Mouse (Mus musculus) central nervous system, embryonic 11.5 days (tissue): ENCODE data around the gene AL731706.1. TPM values are rescaled to one million over a fixed set of nuclear protein-coding genes. Genes with fewer than 3 reads are reported as not detected.

ENCODE experiments used
- polyA plus RNA-seq: library from polyadenylated mRNA; depleted of rRNA; stranded (reverse); fragments of >200 nt; gene quantifications from 2 replicates; pipeline ENCODE4 v1.2.3, GENCODE M21; 2012; rRNA removed

AL731706.1 gene
- 15.2 and 16.8 TPM in 2 replicates for polyA plus RNA-seq

DNA sequence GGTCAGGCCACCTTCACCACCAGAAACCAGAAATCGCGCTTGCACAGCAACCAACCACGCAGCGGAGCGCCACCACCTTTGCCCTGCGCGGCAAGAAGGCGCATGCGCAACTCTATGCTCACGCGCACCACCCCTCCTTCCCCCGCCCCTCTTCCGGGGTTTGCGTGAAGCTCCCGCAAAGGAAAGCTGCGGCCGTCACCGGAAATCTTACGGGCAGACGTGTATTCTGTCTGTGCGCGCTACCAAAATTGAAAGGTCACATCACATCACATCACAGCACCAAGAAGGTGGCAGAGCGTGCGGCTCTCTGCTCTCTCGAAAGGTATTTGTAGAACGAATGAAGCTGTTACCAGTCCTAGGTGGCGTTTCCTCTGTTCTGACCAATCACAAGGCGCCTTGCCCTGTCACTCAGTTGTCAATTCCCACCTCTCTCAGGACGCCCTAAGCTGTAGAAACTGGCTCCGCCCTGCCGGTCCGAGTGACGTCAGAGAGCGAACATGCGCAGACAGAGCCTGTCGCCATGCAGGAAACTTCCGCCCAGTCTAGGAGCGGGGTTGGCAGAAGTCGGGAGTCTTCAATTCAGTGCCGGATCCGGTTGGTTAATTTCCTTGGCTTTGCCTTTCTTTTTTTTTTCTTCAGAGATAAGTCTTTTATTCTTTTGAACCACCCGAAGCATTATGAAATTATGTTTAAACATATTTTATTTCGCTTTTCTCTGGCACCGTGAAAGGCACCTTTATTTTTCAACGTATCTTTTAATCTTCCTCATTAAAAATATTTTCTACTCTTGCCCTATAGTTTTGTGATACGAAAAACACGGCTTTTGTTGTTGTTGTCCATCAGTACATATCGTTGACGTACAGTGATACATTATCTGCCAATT lies at the start of gene AL731706.1, which contains the start of the genes Slx4ip and Mkks:
TSS of gene AL731706.1 (minus strand) at position 322 of the 883 bp plus-strand sequence.
TSS of gene Slx4ip (plus strand) at position 151 of the 883 bp plus-strand sequence.
TSS of gene Mkks (minus strand) at position 322 of the 883 bp plus-strand sequence.

DNA sequence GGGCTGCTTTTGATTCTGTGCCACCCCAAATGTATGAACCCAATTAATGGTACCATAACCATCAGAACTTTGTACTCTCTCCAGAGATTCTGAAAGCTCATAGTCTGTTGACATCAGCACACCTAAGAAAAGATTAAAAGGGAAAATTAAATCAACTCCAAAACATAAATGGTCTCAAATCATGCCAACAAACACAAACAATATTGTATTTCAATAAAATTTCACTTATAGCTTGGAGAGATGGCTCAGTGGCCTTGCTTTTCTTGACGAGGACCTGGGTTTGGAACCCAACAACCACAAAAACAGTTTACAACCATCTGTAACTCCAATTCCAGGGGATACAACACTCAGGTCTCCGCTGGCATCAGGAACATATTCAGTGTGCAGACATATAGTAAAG lies 5.6 kb downstream of the AL731706.1 start, which contains the start of gene AL731706.2:
TSS of gene AL731706.2 (minus strand) at position 101 of the 400 bp plus-strand sequence.

Other genes starting within 250 kb of the AL731706.1 start
- 30.6 and 33.9 TPM in 2 replicates for gene Snap25, start 177.9 kb downstream of the AL731706.1 start, polyA plus RNA-seq
- 14.5 and 38.9 TPM in 2 replicates for gene AL731706.2, start 5.7 kb downstream of the AL731706.1 start, polyA plus RNA-seq
- gene Slx4ip, start 171 bp downstream of the AL731706.1 start, polyA plus RNA-seq: 4.4 and 6.3 TPM in 2 replicates
- gene Mkks, start within 50 bp of the AL731706.1 start, polyA plus RNA-seq: 7.1 and 11.7 TPM in 2 replicates
- 16.1 and 17.5 TPM in 2 replicates for gene Jag1, start 225.3 kb upstream of the AL731706.1 start, polyA plus RNA-seq